Mouse (Mus musculus) erythroid progenitor cell, adult 5-6 weeks (primary cell): ENCODE results near the gene Rif1. TPM values are rescaled to one million over a fixed set of nuclear protein-coding genes. Genes with fewer than 3 reads are reported as not detected.
"Not testable (repeated sequence)": the region's sequence is repeated elsewhere in the genome, so short reads cannot be mapped to it uniquely, and the experiment has no call there.

Experiments used
- ATAC-seq: replicated peaks from 2 replicates; pipeline ENCODE4 v1.8.0; 2016; ENCODE audit warnings: moderate number of reproducible peaks, mild to moderate bottlenecking, moderate TSS enrichment, inconsistent platforms; ENCODE audit not compliant: poor library complexity, low FRiP score, severe bottlenecking
- total RNA-seq, 2 experiments: library from RNA; stranded (forward) in 1 of 2; stranded (reverse) in 1 of 2; fragments of 150-400 nt in 1 of 2; fragments of 186-747, 209-891 nt in 1 of 2; gene quantifications; 2 replicates each; pipeline versions ENCODE4 v1.2.3 to v1.2.4; 2015 to 2017; ENCODE audit warnings: low replicate concordance in 2 of 2

Gene Rif1
- total RNA-seq, 2 experiments from 2014 or later: 76.7 to 79.9 TPM

DNA sequence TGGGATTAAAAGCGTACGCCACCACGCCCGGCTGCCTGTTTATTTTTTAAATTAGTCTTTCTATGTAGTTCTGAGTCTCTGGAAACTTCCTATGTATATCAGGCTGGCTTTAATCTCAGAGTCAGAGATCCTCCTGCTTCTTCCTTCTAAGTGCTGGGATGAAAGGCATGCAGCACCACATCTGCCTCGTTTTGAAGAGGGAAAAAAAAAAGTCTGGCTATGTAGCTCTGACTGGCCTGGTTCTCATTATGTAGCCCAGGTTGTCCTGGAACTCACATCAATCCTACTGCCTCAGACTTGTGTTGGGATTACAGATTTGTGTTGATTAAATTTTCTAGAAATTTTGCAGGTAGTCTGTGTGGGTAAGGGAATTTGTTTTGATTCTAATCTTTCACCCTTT lies 1.8 kb upstream of the Rif1 start:
- ATAC-seq: no peak

DNA sequence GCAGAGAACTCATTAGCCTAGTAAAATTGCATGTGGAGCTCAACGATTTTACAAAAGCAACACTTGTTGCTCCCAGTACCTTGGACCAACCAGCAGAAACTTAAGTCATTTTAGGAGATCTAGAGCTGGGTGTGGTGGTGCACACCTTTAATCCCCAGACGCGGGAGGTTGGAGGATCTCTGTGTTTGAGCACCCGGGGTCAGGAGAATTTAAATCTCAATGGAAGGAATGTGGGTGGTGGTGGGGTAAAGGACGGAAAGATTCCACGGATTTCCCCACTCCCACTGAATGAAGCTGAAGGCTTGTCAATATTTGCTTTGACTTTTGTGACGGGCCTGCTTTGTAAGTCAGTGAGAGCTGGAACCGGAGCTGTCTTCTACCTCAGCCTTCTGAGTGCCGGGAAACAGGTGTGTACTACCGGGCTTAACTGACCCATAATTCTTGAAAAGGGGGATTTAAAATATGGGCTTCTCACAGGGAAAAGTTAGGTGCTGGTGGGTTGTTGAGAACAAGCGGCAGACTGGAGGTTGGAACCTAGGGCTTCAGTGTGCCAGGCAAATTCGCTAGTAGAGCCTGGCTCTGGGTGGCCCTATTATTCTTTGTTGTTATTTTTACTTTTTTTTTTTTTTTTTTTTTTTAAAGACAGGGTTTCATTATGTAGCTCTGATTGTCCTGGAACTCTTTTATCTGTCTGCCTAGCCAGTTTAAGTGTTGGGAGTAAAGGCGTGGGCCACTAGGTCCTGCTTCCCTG lies 1.2 kb upstream of the Rif1 start:
- no peak for ATAC-seq

DNA sequence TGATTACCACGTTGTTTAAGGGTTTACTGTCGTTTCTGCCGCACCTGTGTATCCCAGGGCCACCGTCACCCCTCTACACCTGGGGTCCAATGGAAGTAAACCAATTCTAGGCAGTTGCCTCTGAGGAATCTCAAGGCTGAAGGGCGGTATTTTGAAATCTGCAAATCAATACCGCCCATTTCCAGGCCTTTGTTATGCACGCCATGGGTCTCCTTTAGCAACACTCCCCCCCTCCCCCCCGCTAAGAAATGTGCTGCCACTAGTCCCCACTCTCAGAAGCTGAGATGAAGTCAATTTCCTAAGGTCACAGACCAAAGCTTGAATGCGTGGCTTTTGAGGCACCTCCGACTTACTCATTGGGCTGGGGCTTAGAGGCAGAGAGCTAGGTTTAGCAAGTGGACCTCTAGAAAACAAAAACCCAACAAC lies 554 bp upstream of the Rif1 start:
- ATAC-seq: no peak

DNA sequence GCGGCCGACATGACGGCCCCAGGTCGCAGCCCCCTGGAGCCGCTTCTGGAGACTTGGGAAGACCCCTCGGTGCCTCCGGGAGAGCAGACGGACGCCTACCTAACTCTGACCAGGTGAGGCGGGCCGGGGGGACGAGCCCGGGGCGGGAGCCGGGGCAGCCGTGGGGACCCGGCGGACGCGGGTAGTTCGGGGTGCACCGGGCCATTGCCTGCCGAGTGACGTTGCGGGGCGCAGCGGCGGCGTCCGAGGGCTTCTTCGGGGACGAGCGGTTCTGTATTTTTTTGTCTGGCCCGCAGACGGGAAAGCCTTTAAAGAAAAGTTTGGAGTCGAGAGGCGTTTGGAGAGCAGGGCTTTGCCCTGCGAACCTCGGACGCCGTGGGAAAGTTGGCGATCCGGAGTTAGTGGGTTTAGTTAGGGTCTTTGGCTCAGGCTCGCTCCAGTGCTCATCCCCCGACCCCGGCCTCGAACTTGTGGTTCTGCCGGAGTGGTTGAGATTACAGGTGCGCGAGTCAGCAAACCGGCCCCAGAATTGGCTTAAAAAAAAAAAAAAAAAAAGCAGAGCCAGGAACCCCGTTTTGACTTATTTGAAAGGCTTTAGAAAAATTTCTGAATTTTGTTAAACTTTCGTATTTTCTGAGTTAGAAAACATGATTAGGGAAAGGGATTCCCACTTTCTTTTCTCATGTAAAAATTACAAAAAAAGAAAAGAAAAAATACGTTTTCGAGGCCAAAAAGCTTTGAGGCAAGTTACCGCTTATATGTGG lies 691 bp downstream of the Rif1 start:
- ATAC-seq: peak; percentile 51; the same call in 1 of the 2 replicates

DNA sequence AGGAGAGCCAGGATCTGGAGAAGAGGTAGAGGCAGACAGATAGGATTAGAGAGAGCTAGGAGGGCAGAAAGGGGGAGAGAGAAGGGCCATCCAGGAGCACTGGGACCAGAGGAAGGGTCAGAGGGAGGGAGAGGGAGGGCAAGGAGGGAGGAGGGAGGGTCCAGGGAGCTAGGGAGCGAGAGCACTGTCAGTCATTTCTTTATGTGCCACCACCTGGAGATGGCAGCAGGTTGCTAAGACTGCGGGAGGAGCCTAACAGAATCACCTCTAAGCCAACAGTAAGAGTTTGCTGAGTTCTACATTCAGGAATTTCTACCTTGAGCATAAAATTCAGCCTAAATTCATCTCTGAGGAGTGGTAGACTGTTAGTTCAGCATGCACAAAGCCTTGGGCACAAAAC lies 6.0 kb downstream of the Rif1 start:
- no peak for ATAC-seq

DNA sequence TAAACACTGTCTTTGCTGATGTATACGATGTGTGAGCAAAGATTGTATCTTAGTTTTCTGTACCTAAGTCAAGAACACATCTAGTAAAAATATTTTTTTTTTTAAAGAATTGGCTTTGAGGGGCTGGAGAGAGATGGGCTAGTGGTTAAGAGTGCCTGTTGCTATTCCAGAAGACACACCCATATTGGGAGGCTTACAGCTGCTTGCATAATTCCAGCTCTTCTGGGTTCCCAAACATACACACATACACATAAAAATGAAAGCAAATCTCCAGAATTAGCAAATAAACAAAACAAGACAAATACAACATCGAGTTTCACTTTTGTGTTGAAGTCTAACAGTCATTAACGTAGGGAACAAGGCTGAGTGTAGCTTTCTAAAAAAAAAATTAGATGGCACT lies 11.4 kb downstream of the Rif1 start:
- ATAC-seq: no peak

DNA sequence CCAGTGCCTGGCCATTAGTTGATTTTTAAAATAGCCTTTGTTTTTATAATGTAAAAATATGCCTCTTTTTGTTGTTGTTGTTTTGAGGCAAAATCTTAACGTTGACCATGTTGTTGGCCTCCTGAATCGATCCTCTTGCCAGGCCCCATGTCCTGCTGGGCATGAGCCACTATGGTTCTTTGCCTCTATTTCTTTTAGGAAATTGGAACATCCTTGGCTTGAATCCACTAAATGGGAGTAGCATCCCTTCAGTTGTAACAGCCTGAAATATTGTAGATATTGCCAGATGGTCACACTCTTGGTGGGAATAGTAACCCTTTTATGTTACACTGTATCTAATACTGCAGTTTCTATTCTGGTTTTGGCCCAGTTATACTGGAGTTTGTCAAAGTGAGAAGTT lies 11.9 kb downstream of the Rif1 start:
- no peak for ATAC-seq

DNA sequence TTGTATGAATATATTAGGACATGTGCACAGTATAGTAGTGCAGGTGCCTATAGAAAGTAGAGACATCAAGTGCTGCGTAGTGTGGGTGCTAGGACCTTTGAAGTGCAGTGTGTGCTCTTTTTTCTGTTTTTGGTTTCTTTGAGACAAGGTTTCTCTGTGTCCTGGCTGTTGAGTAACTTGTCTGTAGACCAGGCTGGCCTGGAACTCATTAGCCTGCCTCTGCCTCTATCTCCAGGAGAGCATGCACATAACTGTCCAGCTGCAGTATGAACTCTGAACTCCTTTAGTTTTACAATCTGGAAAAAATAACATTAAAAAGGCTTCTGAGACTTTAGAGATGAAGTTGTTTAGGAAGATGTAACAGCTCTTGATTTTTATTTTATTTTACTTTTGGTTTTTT lies 41.5 kb downstream of the Rif1 start:
- no peak for ATAC-seq

DNA sequence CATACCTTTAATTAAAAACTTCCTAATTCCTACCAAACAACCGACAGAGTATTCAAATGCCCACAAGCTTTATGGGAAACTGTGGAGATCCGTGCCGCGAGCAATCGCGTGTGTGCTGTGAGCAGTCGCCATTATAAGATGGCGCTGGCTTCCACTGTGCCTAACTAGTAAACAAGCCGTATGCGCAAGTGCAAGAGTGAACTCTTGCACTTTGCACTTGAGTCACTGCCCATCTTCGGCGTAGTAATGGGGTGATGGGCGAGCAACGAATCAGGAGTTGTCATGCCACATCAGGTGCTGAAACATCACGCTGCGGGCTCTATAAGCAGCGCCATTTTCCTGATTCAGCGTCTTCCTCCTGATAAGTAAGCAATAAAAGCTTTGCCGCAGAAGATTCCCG lies 58.7 kb downstream of the Rif1 start:
- not testable (repeated sequence) for ATAC-seq

DNA sequence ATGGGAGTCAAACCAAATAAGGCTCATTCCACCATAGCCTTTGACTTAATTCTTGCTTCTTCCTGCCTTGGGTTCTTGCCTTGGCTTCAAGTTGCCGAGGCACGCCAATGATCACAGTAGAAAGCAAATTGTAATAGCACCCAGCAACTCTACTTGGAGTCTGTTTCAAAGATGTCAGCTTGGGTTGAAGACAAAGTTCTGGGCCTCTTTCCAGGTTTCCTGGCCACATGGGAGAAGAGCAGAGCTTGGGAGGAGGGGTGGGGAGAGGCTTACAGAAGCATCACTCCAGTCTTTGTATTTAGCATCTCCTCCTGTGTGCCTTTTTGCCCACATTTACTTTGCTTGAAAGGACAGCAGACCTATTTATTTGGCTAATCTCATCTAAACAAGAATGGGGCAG lies 60.7 kb downstream of the Rif1 start:
- ATAC-seq: no peak

DNA sequence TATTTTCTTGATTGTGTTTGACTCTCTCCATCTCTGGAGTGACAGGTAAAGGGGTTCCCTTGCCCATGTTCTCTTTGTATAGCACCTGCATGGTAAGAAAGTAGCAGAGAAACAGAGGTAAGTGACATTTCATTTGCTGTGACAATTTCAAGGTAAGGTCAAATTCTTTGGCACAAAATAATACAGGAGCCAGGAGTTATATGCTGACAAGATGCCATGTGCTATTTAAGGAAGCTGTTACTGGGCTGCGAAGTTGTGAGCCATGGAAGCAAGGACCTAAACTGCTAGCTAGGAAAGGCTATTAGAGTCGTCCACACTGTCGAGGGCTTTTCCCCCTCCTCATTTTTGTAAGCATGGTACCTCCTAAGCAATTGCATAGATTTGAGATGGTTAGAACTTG lies 80.4 kb downstream of the Rif1 start:
- ATAC-seq: no peak

DNA sequence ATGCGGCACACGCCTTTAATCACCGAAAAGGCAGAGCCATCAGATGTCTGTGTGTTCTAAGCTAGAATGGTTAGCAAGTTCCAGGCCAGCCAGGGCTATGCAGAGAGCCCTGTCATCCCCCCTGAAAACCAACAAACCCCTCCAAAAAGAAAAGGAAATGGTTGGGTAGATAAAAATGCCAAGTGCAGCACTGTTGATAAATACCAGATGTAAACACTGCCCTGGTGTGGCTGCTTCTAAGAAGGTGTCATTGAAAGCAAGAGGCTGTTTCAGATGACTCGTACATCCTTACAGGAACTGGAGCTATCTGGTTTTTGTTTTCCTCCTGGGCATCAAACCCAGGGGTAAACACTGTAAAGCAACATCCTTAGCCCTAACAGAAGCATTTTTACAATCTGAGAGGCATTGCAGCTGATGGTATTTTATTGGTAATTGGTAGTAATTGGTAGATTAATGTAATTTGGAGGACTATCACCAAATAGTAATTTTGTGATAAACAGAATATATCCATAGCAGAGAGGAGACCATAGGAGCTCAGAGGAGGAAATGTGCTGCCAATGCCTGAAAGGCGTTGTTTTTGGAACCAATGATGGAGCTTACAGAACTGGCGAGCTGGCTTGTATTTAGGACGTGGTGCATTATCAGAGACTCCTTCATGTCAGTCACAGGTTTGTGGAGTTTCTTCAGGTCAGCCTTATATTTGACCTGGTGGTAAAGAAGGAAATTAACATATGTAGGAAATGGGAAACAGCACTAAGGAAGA lies 96.8 kb downstream of the Rif1 start:
- no peak for ATAC-seq

Other genes with a start within 250 kb of the Rif1 start
- gene Rbm43, start 137.7 kb upstream of the Rif1 start, total RNA-seq (2015; ENCODE audit: low replicate concordance): 36.5 and 45.0 TPM in 2 replicates
- gene Rbm43, start 137.7 kb upstream of the Rif1 start, total RNA-seq (2017; ENCODE audit: low replicate concordance): 14.9 and 30.3 TPM in 2 replicates
- gene Nmi, start 99.3 kb upstream of the Rif1 start, total RNA-seq (2015; ENCODE audit: low replicate concordance): 7.9 and 23.5 TPM in 2 replicates
- 20.0 and 20.3 TPM in 2 replicates for gene Nmi, start 99.3 kb upstream of the Rif1 start, total RNA-seq (2017; ENCODE audit: low replicate concordance)
- gene Tnfaip6, start 34.8 kb upstream of the Rif1 start, total RNA-seq (2015; ENCODE audit: low replicate concordance): not detected in 2 replicates
- not detected in 2 replicates for gene Tnfaip6, start 34.8 kb upstream of the Rif1 start, total RNA-seq (2017; ENCODE audit: low replicate concordance)